Mouse (Mus musculus) embryonic fibroblast, embryonic 13.5 days (primary cell): Measurements from ENCODE around the gene Rmdn3. TPM values are rescaled to one million over a fixed set of nuclear protein-coding genes. Genes with fewer than 3 reads are reported as not detected.

Source experiments
- H3K27ac ChIP-seq: 2 replicates; pipeline ENCODE4 v1.5.1; 2012; ENCODE audit warnings: low read length, control low read depth, inconsistent platforms; ENCODE audit not compliant: insufficient read depth
- H3K4me1 ChIP-seq: 2 replicates; pipeline ENCODE4 v1.6.1; 2011; ENCODE audit warnings: low read length; ENCODE audit not compliant: control insufficient read depth, insufficient read depth
- H3K4me3 ChIP-seq: 2 replicates; pipeline ENCODE4 v1.5.1; 2011; ENCODE audit warnings: mild to moderate bottlenecking, control low read depth, low read length; ENCODE audit not compliant: insufficient read depth
- CTCF ChIP-seq: IDR thresholded peaks from 2 replicates; pipeline ENCODE4 v1.5.1; 2011; ENCODE audit warnings: mild to moderate bottlenecking, control low read depth, low read length, moderate library complexity, borderline replicate concordance; ENCODE audit not compliant: insufficient read depth
- POLR2A ChIP-seq: IDR thresholded peaks from 2 replicates; pipeline ENCODE4 v1.6.1; 2011; ENCODE audit warnings: low read depth, mild to moderate bottlenecking, control low read depth, low read length, moderate library complexity
- polyA plus RNA-seq: library from polyadenylated mRNA; stranded (reverse); fragments of >200 nt; gene quantifications from 2 replicates; pipeline ENCODE4 v1.2.4, GENCODE M21; 2011; ENCODE audit warnings: low read depth; ENCODE audit not compliant: missing spikeins, insufficient read length

Rmdn3 gene
- polyA plus RNA-seq = 15.8 and 18.9 TPM in 2 replicates

GRCm38 (mm10) chr2:119156681-119157572 is at the start of gene Rmdn3:
Rmdn3 (minus strand) TSS chr2:119157034.
- H3K4me3 ChIP-seq = peak within 1 kb of the TSS; percentile 91
- TF ChIP-seq POLR2A (peak; percentile 82), CTCF (no peak)
- peaks cover 4% of the 10 kb centered on the region; the same call in 1 of the 2 replicates for H3K4me1 ChIP-seq
- no peak within 1 kb of the TSS for H3K27ac ChIP-seq

- no peak overlapping the region; the same call in 1 of the 2 replicates for H3K27ac ChIP-seq
- H3K4me1 ChIP-seq = peaks cover 3% of the 10 kb centered on the region; the same call in 1 of the 2 replicates
These were observed 47.1 kb upstream of the Rmdn3 start for GRCm38 (mm10) chr2:119203871-119204460.

GRCm38 (mm10) chr2:119202914-119203453 is 46.1 kb upstream of the Rmdn3 start:
- TF ChIP-seq POLR2A = no peak
- TF ChIP-seq CTCF = no peak
- no peak overlapping the region for H3K27ac ChIP-seq
- peaks cover 3% of the 10 kb centered on the region; the same call in 1 of the 2 replicates for H3K4me1 ChIP-seq
- no peak overlapping the region for H3K4me3 ChIP-seq

More at GRCm38 (mm10) chr2:119203871-119204460, 47.1 kb upstream of the Rmdn3 start:
- TF ChIP-seq CTCF (no peak), POLR2A (no peak)
- no peak overlapping the region for H3K4me3 ChIP-seq

- Histone ChIP-seq H3K4me1 (peaks cover 7% of the 10 kb centered on the region; the same call in 1 of the 2 replicates), H3K4me3 (no peak overlapping the region), H3K27ac (no peak overlapping the region)
- TF ChIP-seq CTCF = no peak
These were observed 42.1 kb upstream of the Rmdn3 start for GRCm38 (mm10) chr2:119198934-119199333.

GRCm38 (mm10) chr2:119198049-119198448 is 41.2 kb upstream of the Rmdn3 start:
- Histone ChIP-seq H3K4me3 (no peak overlapping the region), H3K4me1 (peaks cover 4% of the 10 kb centered on the region; the same call in 1 of the 2 replicates), H3K27ac (no peak overlapping the region)
- TF ChIP-seq POLR2A (no peak), CTCF (no peak)

- H3K4me1 ChIP-seq = peaks cover 4% of the 10 kb centered on the region; the same call in 1 of the 2 replicates
- TF ChIP-seq POLR2A = no peak
- TF ChIP-seq CTCF = no peak
- no peak overlapping the region for H3K27ac ChIP-seq
- H3K4me3 ChIP-seq = no peak overlapping the region
These were observed 40.7 kb upstream of the Rmdn3 start for GRCm38 (mm10) chr2:119197493-119197892.

- H3K27ac ChIP-seq = peak overlapping the region; percentile 17; the same call in 1 of the 2 replicates
- TF ChIP-seq POLR2A = no peak
- TF ChIP-seq CTCF = no peak
These were observed 39.7 kb upstream of the Rmdn3 start for GRCm38 (mm10) chr2:119196316-119197108.

GRCm38 (mm10) chr2:119194140-119194539 is 37.3 kb upstream of the Rmdn3 start:
- H3K4me3 ChIP-seq = no peak overlapping the region
- H3K4me1 ChIP-seq = peaks cover 4% of the 10 kb centered on the region; the same call in 1 of the 2 replicates
- TF ChIP-seq CTCF (no peak), POLR2A (no peak)
- H3K27ac ChIP-seq = no peak overlapping the region

More at GRCm38 (mm10) chr2:119196316-119197108, 39.7 kb upstream of the Rmdn3 start:
- Histone ChIP-seq H3K4me3 (no peak overlapping the region), H3K4me1 (peaks cover 4% of the 10 kb centered on the region; the same call in 1 of the 2 replicates)

GRCm38 (mm10) chr2:119190969-119191368 is 34.1 kb upstream of the Rmdn3 start:
- no peak overlapping the region for H3K27ac ChIP-seq
- H3K4me1 ChIP-seq = no peaks in the 10 kb centered on the region
- TF ChIP-seq POLR2A (no peak), CTCF (no peak)
- H3K4me3 ChIP-seq = no peak overlapping the region
